Mouse (Mus musculus): Measurements from ENCODE around the gene Marcksl1. TPM values are rescaled to one million over a fixed set of nuclear protein-coding genes. Genes with fewer than 3 reads are reported as not detected.

Marcksl1 gene
- total and polyA plus RNA-seq, 2 experiments from 2014 or later: 1,946 to 2,276 TPM

GRCm38 (mm10) chr4:129510723-129511412 is 2.5 kb upstream of the Marcksl1 start:
- ATAC-seq: no peak

GRCm38 (mm10) chr4:129511413-129512096 is 1.8 kb upstream of the Marcksl1 start:
- no peak for TF ChIP-seq CTCF (IDR thresholded peaks at IDR 0.05; ENCODE audit: low read depth)
- 21% methylated on average over 6 of the region's 6 CpGs for WGBS
- H3K27me3 ChIP-seq (ENCODE audit: insufficient read depth, low read length): no peaks in the 10 kb centered on the region
- no peak overlapping the region for H3K27ac ChIP-seq (ENCODE audit: low read depth, low read length)
- H3K4me1 ChIP-seq (ENCODE audit: insufficient read depth): no peaks in the 10 kb centered on the region
- no peak overlapping the region for H3K9ac ChIP-seq
- H3K4me3 ChIP-seq (ENCODE audit: low read depth, low read length): no peak overlapping the region
- H3K9me3 ChIP-seq (ENCODE audit: low read length): no peaks in the 10 kb centered on the region
- no peak overlapping the region for H3K4me2 ChIP-seq (ENCODE audit: low read depth)
- DNase-seq (no peak), ATAC-seq (no peak)
- peaks cover 1% of the 10 kb centered on the region for H3K36me3 ChIP-seq (ENCODE audit: insufficient read depth)

More at GRCm38 (mm10) chr4:129510723-129511412, 2.5 kb upstream of the Marcksl1 start:
- Histone ChIP-seq H3K27me3 (ENCODE audit: insufficient read depth, low read length) (no peaks in the 10 kb centered on the region), H3K9me3 (ENCODE audit: low read length) (no peaks in the 10 kb centered on the region), H3K27ac (ENCODE audit: low read depth, low read length) (no peak overlapping the region), H3K9ac (no peak overlapping the region), H3K4me2 (ENCODE audit: low read depth) (no peak overlapping the region), H3K4me3 (ENCODE audit: low read depth, low read length) (no peak overlapping the region), H3K36me3 (ENCODE audit: insufficient read depth) (no peaks in the 10 kb centered on the region), H3K4me1 (ENCODE audit: insufficient read depth) (no peaks in the 10 kb centered on the region)
- TF ChIP-seq CTCF (IDR thresholded peaks at IDR 0.05; ENCODE audit: low read depth): no peak
- DNase-seq: no peak
- 37% methylated on average over 6 of the region's 6 CpGs for WGBS

- H3K4me2 ChIP-seq (ENCODE audit: low read depth): peak overlapping the region; percentile 71
- H3K9ac ChIP-seq: peak overlapping the region; percentile 100
- no peak for DNase-seq
- H3K9me3 ChIP-seq (ENCODE audit: low read length): no peaks in the 10 kb centered on the region
- H3K36me3 ChIP-seq (ENCODE audit: insufficient read depth): peaks cover 20% of the 10 kb centered on the region
- TF ChIP-seq CTCF (IDR thresholded peaks at IDR 0.05; ENCODE audit: low read depth): no peak
- 8% methylated on average over 46 of the region's 57 CpGs for WGBS
- H3K4me3 ChIP-seq (ENCODE audit: low read depth, low read length): peak overlapping the region; percentile 100
- H3K27me3 ChIP-seq (ENCODE audit: insufficient read depth, low read length): no peaks in the 10 kb centered on the region
- peak; percentile 49 for ATAC-seq
- peak overlapping the region; percentile 98 for H3K27ac ChIP-seq (ENCODE audit: low read depth, low read length)
- no peaks in the 10 kb centered on the region for H3K4me1 ChIP-seq (ENCODE audit: insufficient read depth)
Observed at GRCm38 (mm10) chr4:129513891-129514290, 510 bp downstream of the Marcksl1 start.

- ATAC-seq: peak; percentile 80
- Histone ChIP-seq H3K9me3 (ENCODE audit: low read length) (no peaks in the 10 kb centered on the region), H3K27me3 (ENCODE audit: insufficient read depth, low read length) (no peaks in the 10 kb centered on the region), H3K4me1 (ENCODE audit: insufficient read depth) (no peaks in the 10 kb centered on the region), H3K4me3 (ENCODE audit: low read depth, low read length) (peak overlapping the region; percentile 100), H3K36me3 (ENCODE audit: insufficient read depth) (peaks cover 20% of the 10 kb centered on the region), H3K9ac (peak overlapping the region; percentile 100), H3K4me2 (ENCODE audit: low read depth) (peak overlapping the region; percentile 71), H3K27ac (ENCODE audit: low read depth, low read length) (peak overlapping the region; percentile 98)
- DNase-seq: peak; percentile 88
- TF ChIP-seq CTCF (IDR thresholded peaks at IDR 0.05; ENCODE audit: low read depth): peak; percentile 91
- WGBS: under 1% methylated on average over 32 of the region's 35 CpGs
Observed at GRCm38 (mm10) chr4:129514300-129514898, 1.0 kb downstream of the Marcksl1 start.

GRCm38 (mm10) chr4:129516925-129517324 is 3.5 kb downstream of the Marcksl1 start:
- no peak overlapping the region for H3K4me3 ChIP-seq (ENCODE audit: low read depth, low read length)
- ATAC-seq (no peak), DNase-seq (no peak)
- H3K4me1 ChIP-seq (ENCODE audit: insufficient read depth): no peaks in the 10 kb centered on the region
- no peak overlapping the region for H3K4me2 ChIP-seq (ENCODE audit: low read depth)
- 62% methylated on average over 2 of the region's 2 CpGs for WGBS
- no peak overlapping the region for H3K9ac ChIP-seq
- peaks cover 35% of the 10 kb centered on the region for H3K36me3 ChIP-seq (ENCODE audit: insufficient read depth)
- H3K9me3 ChIP-seq (ENCODE audit: low read length): no peaks in the 10 kb centered on the region
- TF ChIP-seq CTCF (IDR thresholded peaks at IDR 0.05; ENCODE audit: low read depth): no peak
- H3K27ac ChIP-seq (ENCODE audit: low read depth, low read length): no peak overlapping the region
- no peaks in the 10 kb centered on the region for H3K27me3 ChIP-seq (ENCODE audit: insufficient read depth, low read length)

GRCm38 (mm10) chr4:129518519-129518918 is 5.1 kb downstream of the Marcksl1 start:
- DNase-seq (no peak), ATAC-seq (no peak)
- no peaks in the 10 kb centered on the region for H3K4me1 ChIP-seq (ENCODE audit: insufficient read depth)
- no peak overlapping the region for H3K9ac ChIP-seq
- no peak overlapping the region for H3K4me2 ChIP-seq (ENCODE audit: low read depth)
- no peak overlapping the region for H3K4me3 ChIP-seq (ENCODE audit: low read depth, low read length)
- no peak overlapping the region for H3K27ac ChIP-seq (ENCODE audit: low read depth, low read length)
- TF ChIP-seq CTCF (IDR thresholded peaks at IDR 0.05; ENCODE audit: low read depth): no peak
- H3K27me3 ChIP-seq (ENCODE audit: insufficient read depth, low read length): no peaks in the 10 kb centered on the region
- no peaks in the 10 kb centered on the region for H3K9me3 ChIP-seq (ENCODE audit: low read length)
- peaks cover 46% of the 10 kb centered on the region for H3K36me3 ChIP-seq (ENCODE audit: insufficient read depth)
- 95% methylated on average over 8 of the region's 8 CpGs for WGBS

GRCm38 (mm10) chr4:129525338-129525737 is 12.0 kb downstream of the Marcksl1 start:
- no peak for TF ChIP-seq CTCF (IDR thresholded peaks at IDR 0.05; ENCODE audit: low read depth)
- Histone ChIP-seq H3K4me3 (ENCODE audit: low read depth, low read length) (no peak overlapping the region), H3K4me1 (ENCODE audit: insufficient read depth) (no peaks in the 10 kb centered on the region), H3K36me3 (ENCODE audit: insufficient read depth) (peaks cover 53% of the 10 kb centered on the region), H3K4me2 (ENCODE audit: low read depth) (no peak overlapping the region), H3K9me3 (ENCODE audit: low read length) (no peaks in the 10 kb centered on the region), H3K9ac (no peak overlapping the region), H3K27me3 (ENCODE audit: insufficient read depth, low read length) (no peaks in the 10 kb centered on the region), H3K27ac (ENCODE audit: low read depth, low read length) (no peak overlapping the region)
- 88% methylated on average over 5 of the region's 5 CpGs for WGBS
- no peak for DNase-seq
- no peak for ATAC-seq
